Mouse (Mus musculus) gastrocnemius, postnatal 36 days (tissue): ENCODE data around the gene Alpk1. TPM values are rescaled to one million over a fixed set of nuclear protein-coding genes. Genes with fewer than 3 reads are reported as not detected.
"Not testable (repeated sequence)": the region's sequence is repeated elsewhere in the genome, so short reads cannot be mapped to it uniquely, and the experiment has no call there.

ENCODE experiments used
- DNase-seq, 2 experiments: peaks; one replicate each; pipeline ENCODE4 v3.0.0; 2022
- intact Hi-C: fragments of 180-260 bp; cut with DNase I; formaldehyde crosslinking; loops from one replicate; pipeline ENCODE4 v1.15.1; 2025
- total RNA-seq, 2 experiments: library from RNA; stranded (reverse); gene quantifications; 2 replicates each; pipeline ENCODE4 v1.2.3; 2021

Alpk1 gene
- total RNA-seq, 2 experiments from 2014 or later, result 1.1 to 1.4 TPM

DNA sequence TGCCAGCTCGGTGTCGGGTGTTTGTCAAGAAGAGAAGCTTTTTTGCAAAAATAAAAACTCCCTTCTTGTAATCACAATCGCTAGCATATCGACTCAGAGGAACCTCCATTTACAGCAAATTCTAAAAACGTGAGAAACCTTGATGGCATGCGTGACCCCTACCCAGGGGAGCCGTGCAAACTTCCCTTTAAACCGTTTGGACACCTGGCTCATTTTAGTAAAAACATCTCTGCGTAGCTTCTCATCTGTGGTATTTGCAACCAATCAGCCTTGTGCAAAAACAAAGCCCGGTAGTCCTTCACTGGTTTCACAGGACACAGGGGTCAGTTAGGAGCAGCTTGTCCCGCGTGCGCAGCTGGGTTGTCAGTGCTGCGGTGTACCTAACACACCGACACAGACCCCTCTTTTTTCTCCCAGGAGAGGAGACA is 10.7 kb upstream of the Alpk1 start:
- DNase-seq, result no peak
- intact Hi-C loops, result loop anchor here (5.0 kb wide), 1 partner anchor 46 kb away; the partner anchor contains the start of gene Ap1ar

DNA sequence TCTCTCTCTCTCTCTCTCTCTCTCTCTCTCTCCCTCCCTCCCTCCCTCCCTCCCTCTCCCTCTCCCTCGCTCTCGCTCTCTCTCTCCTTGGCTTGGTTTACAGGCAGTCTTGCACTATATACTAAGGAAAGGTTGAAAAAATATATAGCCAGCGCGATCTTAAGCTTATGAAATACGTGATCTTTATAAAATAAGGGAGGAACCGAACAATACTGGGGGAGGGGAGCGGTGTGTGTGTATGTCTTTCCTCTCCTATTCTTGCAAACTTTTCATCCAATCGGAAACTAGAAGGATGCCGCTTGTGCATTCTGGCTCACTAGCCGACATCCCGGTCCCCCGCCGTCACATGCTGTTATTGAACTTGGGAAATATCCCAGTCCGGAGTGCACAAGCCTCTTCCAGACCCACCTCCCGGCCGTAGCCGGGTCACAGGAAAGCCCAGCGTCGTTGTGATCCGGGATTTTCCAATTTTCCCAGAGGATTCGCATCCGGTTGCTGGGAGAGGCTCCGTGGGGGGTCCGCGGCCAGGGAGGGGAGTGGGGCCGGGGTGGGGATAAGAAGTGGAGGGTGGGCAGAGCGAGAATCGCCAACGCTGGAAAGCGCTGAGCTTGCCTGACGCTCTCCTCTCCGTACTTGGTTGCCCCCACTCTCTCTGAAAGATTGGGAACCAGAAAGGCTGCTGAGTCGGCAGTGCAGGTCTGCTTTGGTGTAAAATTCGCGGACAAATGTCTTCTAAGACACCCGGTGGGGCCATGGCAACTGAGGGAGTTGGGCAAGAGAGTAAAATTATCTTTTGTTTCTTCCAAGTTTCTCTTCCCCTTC is 10.1 kb upstream of the Alpk1 start:
- intact Hi-C loops, result loop anchor here (5.0 kb wide), 1 partner anchor 47 kb away; the partner anchor contains the start of gene Ap1ar
- DNase-seq, result peak; percentile 16 to 20

DNA sequence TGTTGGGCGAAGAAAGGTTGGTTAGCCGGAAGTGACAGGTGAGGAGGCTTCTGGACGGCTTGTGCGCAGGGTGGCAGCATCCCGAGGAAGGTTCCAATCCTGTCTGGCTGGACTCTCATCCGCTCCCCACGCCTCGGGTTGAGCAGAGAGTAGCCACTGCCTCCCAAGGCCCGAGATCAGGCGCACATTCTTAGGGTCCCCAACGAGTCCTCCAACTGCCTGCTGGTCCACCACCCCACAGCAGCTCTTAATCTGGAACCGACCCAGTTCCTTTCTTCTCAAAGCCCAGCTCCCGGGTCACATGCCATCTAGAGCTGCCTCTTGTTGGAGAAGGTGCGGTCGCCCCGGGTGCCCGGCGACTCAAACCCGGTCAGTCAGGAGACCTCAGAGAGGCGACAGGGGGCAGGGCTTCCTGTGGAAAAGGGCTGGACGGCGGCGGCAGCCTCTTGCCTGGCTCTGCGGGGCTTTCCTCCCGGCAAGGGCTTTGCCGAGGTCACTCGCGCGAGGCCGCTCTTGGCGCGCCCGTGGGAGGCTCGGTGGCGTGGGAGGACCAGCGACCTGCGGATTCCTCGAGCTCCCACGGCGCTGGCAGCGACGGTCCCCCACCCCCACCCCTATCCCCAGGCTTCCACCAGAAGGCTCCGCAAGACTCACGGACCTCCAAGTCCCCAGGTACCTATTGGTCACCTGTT is 9.3 kb upstream of the Alpk1 start, which contains the start of gene Tifa:
Gene Tifa (plus strand): TSS at position 306 of the 692 bp plus-strand sequence.
- peak; percentile 37 to 57 for DNase-seq
- intact Hi-C loops, result loop anchor here (5.0 kb wide), 1 partner anchor 48 kb away; the partner anchor contains the start of gene Ap1ar

DNA sequence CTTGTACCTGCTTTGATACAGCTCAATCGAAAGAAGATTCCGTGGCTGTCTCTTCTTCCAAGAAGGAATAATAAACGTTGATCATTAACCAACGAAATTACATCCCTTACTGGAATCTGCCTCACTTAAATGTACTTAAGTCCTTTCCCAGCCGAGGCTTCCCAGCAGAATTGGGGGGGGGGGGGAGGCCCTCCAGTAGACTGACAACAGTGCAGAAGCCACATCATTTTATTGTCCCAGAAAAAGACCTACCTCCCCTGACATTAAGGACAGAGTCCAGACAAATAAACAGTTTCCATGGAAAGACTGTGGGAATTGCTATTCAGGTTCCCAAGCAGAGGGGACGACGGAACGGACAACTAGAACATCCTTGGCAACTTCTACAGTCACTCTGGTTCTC is 8.6 kb upstream of the Alpk1 start:
- DNase-seq, result no peak
- intact Hi-C loops, result no loop called here

DNA sequence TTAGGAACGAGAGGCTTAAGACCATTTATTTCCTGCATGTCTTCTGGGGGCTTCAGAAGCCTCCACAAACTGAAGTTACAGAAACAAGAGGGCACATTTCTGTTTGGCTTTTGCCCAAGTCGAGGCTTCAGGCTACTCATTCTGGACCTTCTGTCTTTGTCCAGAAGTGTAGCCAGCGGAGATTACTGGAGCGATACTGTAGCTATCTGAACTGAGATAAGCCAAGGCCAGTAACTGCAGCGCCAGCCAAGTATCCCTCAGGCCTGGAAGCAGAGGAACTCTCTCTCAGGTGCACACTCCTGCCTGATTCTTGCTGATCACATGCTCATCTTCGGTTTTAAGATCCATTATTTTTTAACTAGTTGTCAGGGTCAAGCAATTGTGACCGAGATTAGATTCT is 7.7 kb upstream of the Alpk1 start:
- intact Hi-C loops, result no loop called here
- no peak for DNase-seq

GRCm38 (mm10) chr3:127787032-127787431 is 6.7 kb upstream of the Alpk1 start:
- DNase-seq, result no peak
- intact Hi-C loops, result no loop called here

GRCm38 (mm10) chr3:127783680-127784079 is 3.4 kb upstream of the Alpk1 start:
- DNase-seq, intact Hi-C loops: not testable (repeated sequence)

GRCm38 (mm10) chr3:127782921-127783320 is 2.6 kb upstream of the Alpk1 start:
- DNase-seq, result no peak
- intact Hi-C loops, result no loop called here

DNA sequence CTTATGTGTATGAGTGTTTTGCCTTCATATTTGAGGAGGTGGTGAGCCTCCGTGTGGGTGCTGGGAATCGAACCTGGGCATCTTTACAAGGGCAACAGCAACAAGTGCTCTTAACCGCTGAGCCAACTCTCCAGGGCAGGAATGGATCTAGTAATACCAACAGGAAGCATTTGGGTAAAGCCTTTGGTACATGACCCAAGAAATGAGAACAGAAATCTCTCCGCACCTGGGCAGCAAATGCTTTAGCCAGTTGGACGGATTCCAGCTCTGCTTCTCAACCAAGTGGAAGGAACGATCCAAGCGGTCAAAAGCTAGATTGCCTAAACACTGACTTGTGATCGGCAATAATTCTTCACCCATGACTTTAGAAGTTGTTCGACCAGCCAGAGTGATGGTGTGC is 594 bp upstream of the Alpk1 start:
- intact Hi-C loops, result no loop called here

GRCm38 (mm10) chr3:127769146-127769545 is 11.2 kb downstream of the Alpk1 start:
- no peak for DNase-seq
- intact Hi-C loops, result no loop called here

More for the DNA sequence above, 594 bp upstream of the Alpk1 start:
- no peak for DNase-seq

DNA sequence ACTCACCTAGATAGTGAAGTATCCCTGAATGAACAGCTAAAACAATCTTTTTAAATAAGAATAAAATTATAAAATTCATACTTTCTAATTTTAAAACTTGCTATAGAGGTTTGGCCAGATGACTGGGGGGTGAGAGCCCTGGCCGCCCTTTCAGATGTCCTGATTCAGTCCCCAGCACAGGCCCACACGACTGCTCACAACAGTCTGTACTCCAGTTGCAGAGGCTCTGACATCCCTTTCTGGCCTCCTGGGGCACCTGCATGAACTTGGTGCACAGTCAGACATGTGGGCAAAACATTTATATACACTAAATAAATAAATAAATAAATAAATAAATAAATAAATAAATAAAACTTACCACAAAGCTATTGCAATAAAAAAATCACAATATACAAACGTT is 14.4 kb downstream of the Alpk1 start:
- intact Hi-C loops, result no loop called here

DNA sequence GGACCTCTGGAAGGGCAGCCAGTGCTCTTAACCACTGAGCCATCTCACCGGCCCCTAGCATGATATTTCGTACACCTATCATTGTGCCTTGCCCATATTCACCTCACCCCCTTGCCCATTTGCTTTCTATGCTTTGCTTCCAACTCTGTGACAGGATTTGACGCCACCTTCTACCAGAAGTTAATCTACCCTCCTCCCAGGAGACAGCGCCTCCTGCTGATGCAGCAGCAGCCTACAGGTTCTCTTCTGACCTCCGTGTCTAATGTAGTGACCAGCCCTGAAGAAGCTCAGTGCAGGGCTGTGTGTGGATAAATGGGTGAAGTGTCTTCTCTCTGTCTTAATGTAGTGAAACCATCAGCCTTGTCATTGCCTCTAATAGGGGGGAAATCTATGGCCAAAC is 15.8 kb downstream of the Alpk1 start:
- DNase-seq, result no peak
- intact Hi-C loops, result loop anchor here (5.0 kb wide), 1 partner anchor 183 kb away; no protein-coding TSS in a partner anchor

More for the DNA sequence above, 14.4 kb downstream of the Alpk1 start:
- DNase-seq, result no peak

GRCm38 (mm10) chr3:127763076-127763612 is 17.2 kb downstream of the Alpk1 start:
- intact Hi-C loops, result loop anchor here (5.0 kb wide), 1 partner anchor 184 kb away; no protein-coding TSS in a partner anchor
- peak; percentile 27 to 73 for DNase-seq

GRCm38 (mm10) chr3:127762403-127762802 is 17.9 kb downstream of the Alpk1 start:
- intact Hi-C loops, result loop anchor here (5.0 kb wide), 1 partner anchor 185 kb away; no protein-coding TSS in a partner anchor

GRCm38 (mm10) chr3:127759212-127759611 is 21.1 kb downstream of the Alpk1 start:
- DNase-seq, result no peak
- intact Hi-C loops, result loop anchor here (2.0 kb wide), 1 partner anchor 134 kb away; no protein-coding TSS in a partner anchor

More at GRCm38 (mm10) chr3:127762403-127762802, 17.9 kb downstream of the Alpk1 start:
- DNase-seq, result no peak

DNA sequence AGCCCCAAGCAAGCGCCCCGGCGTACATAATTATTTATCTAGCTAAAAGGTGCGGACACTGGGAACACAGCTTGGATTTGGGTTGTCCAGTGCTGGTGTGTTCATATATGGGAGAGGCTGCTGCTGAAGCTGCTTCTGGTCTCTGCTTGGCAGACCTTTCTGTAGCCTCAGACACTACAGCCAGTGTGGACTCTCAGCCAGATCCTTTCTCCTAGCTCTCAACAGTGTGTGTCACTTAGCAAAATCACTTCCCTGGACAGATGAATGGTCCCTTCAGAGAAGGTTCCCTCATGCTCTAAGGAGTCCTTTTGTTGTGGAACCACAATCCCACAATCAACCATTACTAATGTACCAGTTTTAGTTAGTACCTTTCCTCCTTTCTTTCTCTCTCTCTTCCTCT is 21.5 kb downstream of the Alpk1 start:
- no peak for DNase-seq
- intact Hi-C loops, result loop anchor here (2.0 kb wide), 1 partner anchor 134 kb away; no protein-coding TSS in a partner anchor

DNA sequence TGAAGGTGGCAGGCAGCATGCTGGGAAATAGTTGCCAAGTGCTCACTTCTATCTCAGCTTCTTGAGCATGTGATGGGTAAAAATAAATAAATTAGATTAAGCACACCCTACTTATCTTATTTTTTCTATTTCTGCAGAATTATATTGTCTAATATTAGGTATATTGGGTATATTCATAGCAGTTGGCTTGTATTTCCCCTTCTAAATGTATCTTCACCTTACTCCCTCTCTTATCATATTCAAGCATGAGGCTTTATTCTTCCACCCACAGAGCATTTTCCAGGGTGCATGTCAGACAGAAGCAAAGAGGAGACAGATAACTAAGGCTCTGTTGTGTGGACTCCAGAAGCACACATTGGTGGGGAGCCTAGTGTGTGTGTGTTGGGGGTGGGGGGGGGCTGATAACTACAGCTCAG is 22.4 kb downstream of the Alpk1 start:
- intact Hi-C loops, result loop anchor here (2.0 kb wide), 1 partner anchor 133 kb away; no protein-coding TSS in a partner anchor
- DNase-seq, result no peak

GRCm38 (mm10) chr3:127756458-127756857 is 23.9 kb downstream of the Alpk1 start:
- no peak for DNase-seq

DNA sequence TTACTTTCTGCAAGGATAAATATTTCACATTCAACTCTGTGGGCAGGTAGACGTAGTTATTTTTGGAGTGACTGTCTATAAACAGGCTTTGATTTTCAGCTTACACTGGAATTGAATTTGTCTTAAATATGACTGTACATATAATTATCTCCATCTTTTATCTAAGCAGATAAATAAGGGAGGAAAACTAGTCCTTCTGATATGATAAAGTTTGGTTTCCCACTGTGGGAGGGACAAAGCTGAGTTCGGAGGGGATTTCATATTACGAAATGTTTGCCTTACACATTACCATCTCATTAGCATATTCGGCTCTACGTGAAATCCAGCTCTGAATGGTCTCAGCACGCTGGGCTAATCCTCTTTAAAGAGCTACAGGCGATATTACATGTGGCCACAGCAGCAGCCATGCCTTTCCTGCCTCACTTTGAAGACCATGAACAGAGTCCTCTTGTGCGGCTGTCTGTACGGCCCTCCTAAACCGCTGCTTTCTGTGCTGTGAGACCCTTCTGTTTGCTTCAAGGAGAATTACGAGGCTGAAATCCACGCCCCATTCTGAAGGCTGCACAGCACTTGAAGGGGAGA is 30.3 kb downstream of the Alpk1 start:
- intact Hi-C loops, result no loop called here
- DNase-seq, result no peak

More at GRCm38 (mm10) chr3:127756458-127756857, 23.9 kb downstream of the Alpk1 start:
- intact Hi-C loops, result no loop called here

DNA sequence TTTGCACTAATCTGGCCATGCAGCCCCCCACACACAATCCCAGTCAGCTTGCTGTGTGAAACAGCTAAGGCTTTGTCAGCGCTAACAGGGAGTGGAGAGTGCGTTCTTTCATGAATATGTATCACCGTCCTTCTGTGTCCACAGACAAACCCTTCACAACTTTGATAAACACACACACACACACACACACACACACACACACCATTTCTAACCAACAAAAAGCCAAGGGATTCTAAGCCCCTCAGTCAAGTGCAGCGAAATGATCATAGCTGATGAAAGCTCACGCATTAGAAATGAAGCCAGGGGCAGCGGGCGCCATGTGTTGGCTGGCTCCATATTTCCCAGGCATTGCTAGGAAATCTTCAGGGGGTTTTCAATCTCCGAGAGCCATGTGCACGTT is 31.1 kb downstream of the Alpk1 start:
- intact Hi-C loops, result no loop called here
- DNase-seq, result no peak
